In the genomic region with DNA sequence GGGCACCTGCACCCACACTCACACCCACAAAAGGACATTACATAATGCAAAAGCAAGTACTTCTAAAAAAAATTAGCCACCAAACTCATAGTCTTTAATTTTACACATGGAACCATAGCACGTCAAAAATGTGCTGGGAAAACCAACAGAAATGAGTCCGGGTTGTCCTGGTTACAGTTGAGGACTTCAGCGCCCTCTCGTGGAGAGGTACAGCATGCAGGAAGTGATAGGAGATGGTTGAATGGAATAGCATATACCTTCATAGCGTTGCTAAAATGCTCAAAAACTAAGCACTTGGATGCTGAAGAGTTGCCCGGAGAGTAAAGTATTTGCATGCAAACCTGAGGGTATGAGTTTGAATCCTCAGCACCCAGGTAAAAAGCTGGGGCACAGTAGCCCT, we compare ENCODE assay signal across 8 mouse cellular contexts. TPM values are rescaled to one million over a fixed set of nuclear protein-coding genes. Genes with fewer than 3 reads are reported as not detected.
A peak's percentile ranks its signal among the peaks of the same experiment; 100 is the strongest.
DNase-seq lines count a peak whose midpoint lies in the region; ATAC-seq and TF ChIP-seq lines count a peak whose summit lies in the region.

No protein-coding gene starts in this region.

- no peak overlapping the region for H3K4me2 ChIP-seq in liver, postnatal 0 days (ENCODE audit: low read depth, low read length)
- no peak overlapping the region for H3K4me2 ChIP-seq in hindbrain, embryonic 14.5 days (replicated peaks)

- H3K4me1 ChIP-seq in cortical plate, adult 2 months (ENCODE audit: control insufficient read depth, insufficient read depth, low read length): no peaks in the 10 kb centered on the region
- H3K4me1 ChIP-seq in liver, postnatal 0 days (ENCODE audit: insufficient read depth): peaks cover 9% of the 10 kb centered on the region
- H3K4me1 ChIP-seq in hindbrain, embryonic 14.5 days (replicated peaks; ENCODE audit: control insufficient read depth, insufficient read depth, low read length): peaks cover 12% of the 10 kb centered on the region

- intact Hi-C loops in gastrocnemius, postnatal 14 days (cut with DNase I; ENCODE audit: low total_unique reads): no loop called here

- ATAC-seq in liver, postnatal 0 days: no peak
- no peak for ATAC-seq in hindbrain, embryonic 14.5 days (ENCODE audit: low FRiP score)

- H3K36me3 ChIP-seq in liver, postnatal 0 days (replicated peaks; ENCODE audit: insufficient read depth, low read length): no peaks in the 10 kb centered on the region
- H3K36me3 ChIP-seq in hindbrain, embryonic 14.5 days (replicated peaks; ENCODE audit: control insufficient read depth, insufficient read depth): no peaks in the 10 kb centered on the region

- TF ChIP-seq CTCF in cortical plate, adult 2 months (IDR thresholded peaks at IDR 0.05; ENCODE audit: extremely low read depth, insufficient read depth, low read length): peak; percentile 32; the same call in 1 of the 2 replicates
- TF ChIP-seq CTCF in liver, postnatal 0 days (IDR thresholded peaks at IDR 0.05; ENCODE audit: low read depth): peak; percentile 68

- 48% methylated on average over 6 of the region's 6 CpGs for WGBS in liver, postnatal 0 days (ENCODE audit: insufficient replicate concordance)
- WGBS in hindbrain, embryonic 14.5 days: 67% methylated on average over 6 of the region's 6 CpGs

- peak; percentile 27 for DNase-seq in gastrocnemius, postnatal 10 days
- no peak for DNase-seq in gastrocnemius, postnatal 14 days
- DNase-seq in urinary bladder, adult 2 months (ENCODE audit: low spot score): peak; percentile 32
- DNase-seq in urinary bladder, postnatal 4 days (ENCODE audit: low spot score in 2 of 2): no peak
- DNase-seq in liver, postnatal 0 days: peak; percentile 59
- peak; percentile 46 to 81 for DNase-seq in spleen, postnatal 4 days (ENCODE audit: low spot score in 2 of 2)
- no peak for DNase-seq in hindbrain, embryonic 14.5 days (ENCODE audit: low spot score)

- TF ChIP-seq EP300 in liver, postnatal 0 days (IDR thresholded peaks at IDR 0.05; ENCODE audit: low read depth): no peak

- no peaks in the 10 kb centered on the region for H3K27me3 ChIP-seq in liver, postnatal 0 days (ENCODE audit: insufficient read depth, low read length)
- 0 out of 2 replicates have a peak, but pooled peaks cover 6% of the 10 kb centered on the region for H3K27me3 ChIP-seq in hindbrain, embryonic 14.5 days (ENCODE audit: control insufficient read depth, insufficient read depth, low read length)

- no peak for TF ChIP-seq POLR2A in cortical plate, adult 2 months (IDR thresholded peaks at IDR 0.05; ENCODE audit: extremely low read depth, insufficient read depth, low read length)

- H3K9ac ChIP-seq in liver, postnatal 0 days (replicated peaks): no peak overlapping the region
- H3K9ac ChIP-seq in hindbrain, embryonic 14.5 days: no peak overlapping the region

- H3K4me3 ChIP-seq in cortical plate, adult 2 months (ENCODE audit: insufficient read depth, low read length): no peak overlapping the region
- no peak overlapping the region for H3K4me3 ChIP-seq in liver, postnatal 0 days (ENCODE audit: low read depth, low read length)
- H3K4me3 ChIP-seq in hindbrain, embryonic 14.5 days (replicated peaks; ENCODE audit: low read length): no peak overlapping the region

- H3K27ac ChIP-seq in cortical plate, adult 2 months (ENCODE audit: insufficient read depth, low read length): no peak overlapping the region
- no peak overlapping the region for H3K27ac ChIP-seq in liver, postnatal 0 days (ENCODE audit: low read depth)
- no peak overlapping the region for H3K27ac ChIP-seq in hindbrain, embryonic 14.5 days

- H3K9me3 ChIP-seq in liver, postnatal 0 days (ENCODE audit: low read length): no peaks in the 10 kb centered on the region
- 0 out of 2 replicates have a peak, but pooled peaks cover 3% of the 10 kb centered on the region for H3K9me3 ChIP-seq in hindbrain, embryonic 14.5 days (ENCODE audit: control insufficient read depth, low read length)

RNA-seq across cellular contexts. Expression of a gene that starts 17.7 kb away (rescaled TPM):
- under 1 TPM; 0.05 to 0.09 TPM for total RNA-seq in gastrocnemius, postnatal 10 days (2021)
- total RNA-seq in gastrocnemius, postnatal 14 days (2021): under 1 TPM in 1 of 2 experiments, not detected in 1; 0.04 TPM
- polyA plus RNA-seq in urinary bladder, adult 2 months (2012; rRNA removed): 1.0 and 1.3 TPM in 2 replicates
- polyA plus RNA-seq in cortical plate, adult 2 months (2012; rRNA removed): 0.09 and 0.10 TPM in 2 replicates
- polyA plus RNA-seq in liver, postnatal 0 days (2015; fragmentation: Nextera tagmentation; extraction: Ambion mirVana): 0.33 and 0.38 TPM in 2 replicates
- 1.8 and 2.0 TPM in 2 replicates for polyA plus RNA-seq in hindbrain, embryonic 14.5 days (2014; fragmentation: Nextera tagmentation; extraction: Ambion mirVana)

RNA-seq across cellular contexts. Expression of a gene that starts 27.7 kb away (rescaled TPM):
- total RNA-seq in gastrocnemius, postnatal 10 days (2021): 1 to 10 TPM in 1 of 2 experiments, under 1 TPM in 1; 0.82 to 1.4 TPM
- 1 to 10 TPM in 1 of 2 experiments, under 1 TPM in 1; 0.66 to 1.2 TPM for total RNA-seq in gastrocnemius, postnatal 14 days (2021)
- 4.5 and 5.6 TPM in 2 replicates for polyA plus RNA-seq in urinary bladder, adult 2 months (2012; rRNA removed)
- polyA plus RNA-seq in cortical plate, adult 2 months (2012; rRNA removed): 12.5 and 12.7 TPM in 2 replicates
- 5.6 and 6.8 TPM in 2 replicates for polyA plus RNA-seq in liver, postnatal 0 days (2015; fragmentation: Nextera tagmentation; extraction: Ambion mirVana)
- polyA plus RNA-seq in hindbrain, embryonic 14.5 days (2014; fragmentation: Nextera tagmentation; extraction: Ambion mirVana): 19.3 and 21.6 TPM in 2 replicates

Comparison
In these comparisons a context has a peak if more than half of its experiments do, and no peak if none do; other contexts are left out.
1. DNase-seq: peak in gastrocnemius, postnatal 10 days (single experiment), urinary bladder, adult 2 months (single experiment), liver, postnatal 0 days (single experiment) and spleen, postnatal 4 days (2 of 2); none in gastrocnemius, postnatal 14 days (single experiment), urinary bladder, postnatal 4 days (0 of 2) and hindbrain, embryonic 14.5 days (single experiment).